Mouse (Mus musculus) MEL (cell line): ENCODE measurements around the gene Gpr31b.

Experiments
- CHD2 ChIP-seq: IDR thresholded peaks from 2 replicates; pipeline ENCODE4 v1.6.1; 2011; ENCODE audit warnings: low read length, improper control_type of control experiment
- CTCF ChIP-seq, 3 experiments: IDR thresholded peaks in 2 of 3; conservative IDR thresholded peaks in 1 of 3; 2 replicates each; pipeline ENCODE4 v1.5.1; 2011 to 2012; ENCODE audit warnings: low read length in 3 of 3, low read depth in 2 of 3, mild to moderate bottlenecking in 2 of 3, improper control_type of control experiment in 1 of 3, inconsistent platforms in 1 of 3, mixed read lengths in 1 of 3, moderate library complexity in 1 of 3; ENCODE audit not compliant: control insufficient read depth in 1 of 3, insufficient read depth in 1 of 3, poor library complexity in 1 of 3, severe bottlenecking in 1 of 3
- EP300 ChIP-seq, 2 experiments: IDR thresholded peaks; 2 replicates each; pipeline ENCODE4 v1.6.1; 2011; ENCODE audit warnings: improper control_type of control experiment in 2 of 2, low read length in 2 of 2, low read depth in 1 of 2, mild to moderate bottlenecking in 1 of 2
- GATA1 ChIP-seq: IDR thresholded peaks from 2 replicates; pipeline ENCODE4 v1.6.1; 2011; ENCODE audit warnings: low read depth, low read length, improper control_type of control experiment
- MAX ChIP-seq: IDR thresholded peaks from 2 replicates; pipeline ENCODE4 v1.6.1; 2011; ENCODE audit warnings: low read length, improper control_type of control experiment
- MEF2A ChIP-seq: IDR thresholded peaks from 2 replicates; pipeline ENCODE4 v1.6.1; 2014; ENCODE audit warnings: low read depth, mild to moderate bottlenecking, inconsistent platforms, low read length, improper control_type of control experiment; ENCODE audit not compliant: poor library complexity, insufficient replicate concordance, severe bottlenecking; ENCODE audit errors: extremely low read depth
- POLR2A ChIP-seq, 2 experiments: IDR thresholded peaks; 2 replicates each; pipeline ENCODE4 v1.6.1; 2011 to 2012; ENCODE audit warnings: low read length in 2 of 2, mild to moderate bottlenecking in 2 of 2, control low read depth in 1 of 2, improper control_type of control experiment in 1 of 2, low read depth in 1 of 2, moderate library complexity in 1 of 2; ENCODE audit not compliant: control insufficient read depth in 1 of 2, insufficient read depth in 1 of 2, poor library complexity in 1 of 2
- POLR2AphosphoS2 ChIP-seq: IDR thresholded peaks from 2 replicates; pipeline ENCODE4 v1.6.1; 2011; ENCODE audit warnings: low read length, improper control_type of control experiment
- SMC3 ChIP-seq: IDR thresholded peaks from 2 replicates; pipeline ENCODE4 v1.6.1; 2011; ENCODE audit warnings: low read depth, low read length, improper control_type of control experiment
- UBTF ChIP-seq: IDR thresholded peaks from 2 replicates; pipeline ENCODE4 v1.6.1; 2012; ENCODE audit warnings: low read depth, mild to moderate bottlenecking, inconsistent platforms, low read length, improper control_type of control experiment, moderate library complexity, borderline replicate concordance; ENCODE audit not compliant: insufficient read depth
- ZKSCAN1 ChIP-seq: IDR thresholded peaks from 2 replicates; pipeline ENCODE4 v1.6.1; 2012; ENCODE audit warnings: low read depth, mild to moderate bottlenecking, inconsistent platforms, low read length, improper control_type of control experiment, moderate library complexity

- no peak for TF ChIP-seq ZKSCAN1
- TF ChIP-seq MAX, result no peak
- no peak for TF ChIP-seq POLR2A (IDR thresholded peaks at IDR 0.05; ENCODE audit: control insufficient read depth in 1 of 2, insufficient read depth in 1 of 2, low read depth in 1 of 2, low read length in 2 of 2, poor library complexity in 1 of 2)
- no peak for TF ChIP-seq UBTF
- no peak for TF ChIP-seq CTCF (IDR thresholded peaks at IDR 0.05 in 2 of 3, conservative IDR thresholded peaks at IDR 0.05 in 1 of 3; ENCODE audit: control insufficient read depth in 1 of 3, insufficient read depth in 1 of 3, low read depth in 2 of 3, low read length in 3 of 3, poor library complexity in 1 of 3, severe bottlenecking in 1 of 3)
- TF ChIP-seq MEF2A, result no peak
- no peak for TF ChIP-seq EP300 (IDR thresholded peaks at IDR 0.05; ENCODE audit: low read depth in 1 of 2, low read length in 2 of 2)
- no peak for TF ChIP-seq GATA1
- no peak for TF ChIP-seq SMC3
- TF ChIP-seq CHD2, result no peak
- no peak for TF ChIP-seq POLR2AphosphoS2
Measured at GRCm38 (mm10) chr17:13008528-13008927, 43.6 kb downstream of the Gpr31b start.
